Mouse (Mus musculus) spleen, adult 2 months (tissue): ENCODE results near the gene Grasp. TPM values are rescaled to one million over a fixed set of nuclear protein-coding genes. Genes with fewer than 3 reads are reported as not detected.

Experiments
- DNase-seq, 2 experiments: peaks; one replicate each; pipeline versions ENCODE4 v3.0.0 to v3.0.0-alpha.2; 2012 to 2021; ENCODE audit warnings: low spot score in 2 of 2, low read depth in 1 of 2
- H3K27ac ChIP-seq: fragments of 200-500 bp; 2 replicates; pipeline ENCODE4 v1.5.1; 2012; ENCODE audit warnings: low read length, inconsistent platforms; ENCODE audit not compliant: insufficient read depth
- H3K27me3 ChIP-seq: fragments of 200-500 bp; 2 replicates; pipeline ENCODE4 v1.6.1; 2012; ENCODE audit warnings: mild to moderate bottlenecking, moderate library complexity, low read length, inconsistent platforms; ENCODE audit not compliant: control insufficient read depth, insufficient read depth
- H3K36me3 ChIP-seq: fragments of 200-500 bp; 2 replicates; pipeline ENCODE4 v1.6.1; 2012; ENCODE audit warnings: mild to moderate bottlenecking, low read length, inconsistent platforms; ENCODE audit not compliant: control insufficient read depth, insufficient read depth
- H3K4me1 ChIP-seq: fragments of 200-500 bp; 2 replicates; pipeline ENCODE4 v1.6.1; 2011; ENCODE audit warnings: inconsistent platforms; ENCODE audit not compliant: control insufficient read depth, insufficient read depth, insufficient read length
- H3K4me3 ChIP-seq: fragments of 200-500 bp; 2 replicates; pipeline ENCODE4 v1.5.1; 2011; ENCODE audit warnings: mild to moderate bottlenecking, inconsistent platforms; ENCODE audit not compliant: insufficient read depth, insufficient read length; ENCODE audit errors: extremely low read depth
- CTCF ChIP-seq: fragments of 200-500 bp; IDR thresholded peaks from 2 replicates; pipeline ENCODE4 v1.5.1; 2011; ENCODE audit warnings: mild to moderate bottlenecking, inconsistent platforms; ENCODE audit not compliant: insufficient read depth, insufficient read length, insufficient replicate concordance; ENCODE audit errors: extremely low read depth
- POLR2A ChIP-seq: fragments of 200-500 bp; IDR thresholded peaks from 2 replicates; pipeline ENCODE4 v1.6.1; 2011; ENCODE audit warnings: low read depth, low read length, inconsistent platforms
- WGBS: fragments of 180-500 bp; shearing (Covaris S2); methylation state at CpG from one replicate; pipeline ENCODE4 v1.1.7; 2018; 5-methylcytosine and 5-hydroxymethylcytosine counted together
- polyA plus RNA-seq: library from polyadenylated mRNA; depleted of rRNA; stranded (reverse); fragments of >200 nt; gene quantifications from 2 replicates; pipeline ENCODE4 v1.2.3, GENCODE M21; 2012

Gene Grasp
- polyA plus RNA-seq, 1 experiment = 5.6 TPM

DNA sequence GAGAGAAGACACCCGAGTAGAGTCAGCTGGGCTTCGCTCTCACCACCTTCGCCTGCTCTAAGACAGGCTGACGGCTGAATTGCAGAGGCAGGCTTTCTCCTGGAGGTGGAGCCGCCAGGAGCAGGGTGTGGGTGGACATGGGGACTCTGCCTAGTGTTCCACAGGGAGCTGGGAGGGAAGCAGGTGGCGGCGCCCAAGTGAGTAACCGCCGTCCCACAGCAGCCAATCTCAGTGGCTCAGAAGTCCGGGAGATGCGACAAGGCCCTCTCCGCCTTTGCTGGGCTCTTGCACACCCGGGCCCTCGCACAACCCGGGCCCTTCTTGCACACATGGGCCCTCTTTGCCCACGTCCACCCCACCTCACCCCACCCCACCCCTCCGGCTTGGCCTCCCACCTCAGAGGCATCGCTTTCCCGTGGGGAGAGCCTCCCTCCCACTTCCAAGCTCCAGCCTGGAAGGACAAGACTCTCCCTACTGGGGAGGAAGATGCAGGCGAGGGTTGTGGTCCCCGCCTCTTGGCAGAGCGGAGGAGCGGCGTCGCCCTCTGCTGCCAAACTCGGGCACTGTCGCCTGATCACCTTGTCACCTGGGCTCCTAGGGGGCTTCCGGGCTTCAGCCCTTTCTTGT lies 15.0 kb downstream of the Grasp start:
- 18% methylated on average over 28 of the region's 28 CpGs for WGBS
- H3K27me3 ChIP-seq = no peaks in the 10 kb centered on the region
- TF ChIP-seq POLR2A = no peak
- peak; percentile 73; the same call in 1 of the 2 replicates for TF ChIP-seq CTCF
- no peak overlapping the region for H3K27ac ChIP-seq
- H3K4me1 ChIP-seq = peaks cover under 1% of the 10 kb centered on the region; the same call in 1 of the 2 replicates
- H3K4me3 ChIP-seq = no peak overlapping the region
- peak in 1 of 2 experiments; percentile 53 for DNase-seq
- H3K36me3 ChIP-seq = no peaks in the 10 kb centered on the region

DNA sequence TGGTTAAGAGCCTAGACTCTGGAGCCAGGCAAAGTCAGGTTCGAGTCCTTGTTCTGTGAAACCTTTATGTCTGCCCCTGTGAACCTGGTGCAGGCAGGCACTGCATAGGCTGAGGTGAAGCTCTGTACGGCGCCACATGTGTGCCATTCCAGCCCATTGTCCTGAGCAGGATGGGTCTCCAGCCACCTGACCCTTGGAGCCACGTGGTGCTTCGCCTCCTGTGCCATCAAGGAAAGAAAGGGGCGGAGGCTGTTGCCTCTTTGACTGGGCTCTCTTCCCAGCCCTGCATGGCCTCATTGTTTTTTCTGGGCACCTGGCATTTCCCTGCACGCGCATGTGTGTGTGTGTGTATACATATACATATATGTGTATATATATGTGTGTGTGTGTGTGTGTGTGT lies 15.8 kb downstream of the Grasp start:
- Histone ChIP-seq H3K27me3 (no peaks in the 10 kb centered on the region), H3K4me1 (peaks cover 5% of the 10 kb centered on the region; the same call in 1 of the 2 replicates), H3K36me3 (no peaks in the 10 kb centered on the region), H3K4me3 (no peak overlapping the region), H3K27ac (no peak overlapping the region)
- TF ChIP-seq POLR2A = no peak
- TF ChIP-seq CTCF = no peak
- 90% methylated on average over 8 of the region's 8 CpGs for WGBS
- DNase-seq = no peak

DNA sequence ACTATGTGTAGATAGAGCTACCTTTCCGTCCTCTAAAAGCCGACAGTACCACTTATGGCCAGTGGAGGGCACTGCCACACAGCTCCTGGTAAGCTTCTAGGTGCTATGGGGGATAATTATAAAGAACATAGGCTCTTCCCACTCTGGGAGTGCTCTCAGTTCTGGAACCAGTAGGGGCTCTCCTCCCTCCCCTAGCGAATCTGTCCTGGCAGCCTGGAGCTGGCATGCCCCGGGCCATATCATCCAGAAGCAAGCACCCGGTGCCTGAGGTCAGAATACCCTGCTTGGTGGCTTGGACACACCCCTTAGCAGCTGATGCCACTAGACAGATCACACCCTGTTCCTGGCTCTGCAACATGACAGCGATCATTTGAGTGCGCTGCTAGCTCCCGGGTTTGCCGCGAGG lies 16.8 kb downstream of the Grasp start:
- Histone ChIP-seq H3K4me1 (peaks cover 5% of the 10 kb centered on the region; the same call in 1 of the 2 replicates), H3K36me3 (no peaks in the 10 kb centered on the region), H3K27me3 (no peaks in the 10 kb centered on the region), H3K27ac (no peak overlapping the region), H3K4me3 (no peak overlapping the region; the same call in 1 of the 2 replicates)
- peak; percentile 79 to 86 for DNase-seq
- peak; percentile 80; the same call in 1 of the 2 replicates for TF ChIP-seq CTCF
- no peak for TF ChIP-seq POLR2A
- WGBS = 2% methylated on average over 10 of the region's 10 CpGs

DNA sequence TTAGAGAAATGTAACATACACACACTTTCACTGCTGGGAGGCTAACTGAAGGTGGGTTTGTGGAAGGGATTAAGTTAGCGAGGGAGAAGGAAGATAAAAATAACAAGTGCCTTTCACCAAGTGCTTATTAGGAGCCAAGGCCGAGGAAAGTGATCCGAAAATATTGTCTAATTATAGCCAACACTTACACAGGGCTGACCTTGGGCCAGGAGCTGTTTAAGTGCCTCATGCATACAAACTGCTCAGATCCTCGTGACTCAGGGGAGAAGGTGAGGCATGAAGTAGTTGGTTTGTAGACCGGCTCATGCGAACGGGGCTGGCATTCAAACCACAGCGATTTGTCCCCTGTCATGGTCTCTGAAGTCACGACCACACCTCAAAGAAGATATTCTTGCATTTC lies 17.2 kb downstream of the Grasp start:
- Histone ChIP-seq H3K4me3 (no peak overlapping the region), H3K4me1 (peaks cover 5% of the 10 kb centered on the region; the same call in 1 of the 2 replicates), H3K27ac (no peak overlapping the region), H3K36me3 (no peaks in the 10 kb centered on the region), H3K27me3 (no peaks in the 10 kb centered on the region)
- DNase-seq = no peak
- TF ChIP-seq CTCF = no peak
- TF ChIP-seq POLR2A = no peak
- 28% methylated on average over 9 of the region's 9 CpGs for WGBS

DNA sequence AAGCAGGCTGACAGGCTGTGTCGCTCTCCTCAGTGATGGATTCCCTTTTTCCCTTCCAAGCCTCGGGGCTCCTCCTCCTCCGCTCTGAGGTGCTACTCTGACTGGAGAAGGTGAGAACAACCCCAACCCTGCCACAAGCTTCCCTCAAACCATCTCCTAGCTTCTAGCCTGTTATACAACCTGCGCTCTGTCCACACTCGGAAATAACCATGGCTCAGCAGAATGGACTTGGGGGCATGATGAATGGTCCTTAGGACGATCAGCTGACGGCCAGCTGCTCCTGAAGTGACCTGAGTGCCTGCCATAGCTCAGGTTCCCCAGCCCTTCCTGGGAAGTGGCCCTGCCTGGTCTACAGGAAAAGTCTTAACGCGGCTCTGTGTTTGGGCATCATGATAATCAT lies 17.9 kb downstream of the Grasp start:
- no peak for DNase-seq
- H3K27me3 ChIP-seq = no peaks in the 10 kb centered on the region
- peaks cover 6% of the 10 kb centered on the region; the same call in 1 of the 2 replicates for H3K4me1 ChIP-seq
- TF ChIP-seq CTCF (no peak), POLR2A (no peak)
- H3K36me3 ChIP-seq = no peaks in the 10 kb centered on the region
- 86% methylated on average over 9 of the region's 9 CpGs for WGBS
- no peak overlapping the region for H3K4me3 ChIP-seq
- no peak overlapping the region for H3K27ac ChIP-seq

DNA sequence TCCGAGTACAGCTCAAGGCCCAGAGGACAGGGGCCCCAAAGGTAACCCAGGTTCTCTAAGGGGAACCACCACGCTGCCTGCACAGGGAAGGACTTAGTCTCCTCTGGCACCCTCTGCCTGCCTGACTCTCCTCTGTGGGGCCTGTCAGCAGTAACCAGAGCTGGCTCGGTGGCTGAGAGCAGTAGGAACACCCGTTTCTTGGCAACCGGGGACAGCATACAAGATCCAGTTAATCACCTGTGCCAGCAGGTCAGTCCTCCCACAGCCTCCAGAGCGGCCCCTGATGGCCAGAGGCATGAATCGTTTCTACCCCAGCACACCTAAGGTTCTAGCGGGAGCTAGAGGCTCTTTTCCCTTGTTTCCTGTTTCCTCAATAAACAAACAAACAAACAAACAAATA lies 18.7 kb downstream of the Grasp start:
- no peak for DNase-seq
- WGBS = 50% methylated on average over 8 of the region's 8 CpGs
- Histone ChIP-seq H3K27ac (no peak overlapping the region), H3K4me3 (no peak overlapping the region), H3K36me3 (no peaks in the 10 kb centered on the region), H3K4me1 (peaks cover 12% of the 10 kb centered on the region; the same call in 1 of the 2 replicates), H3K27me3 (no peaks in the 10 kb centered on the region)
- no peak for TF ChIP-seq CTCF
- no peak for TF ChIP-seq POLR2A

DNA sequence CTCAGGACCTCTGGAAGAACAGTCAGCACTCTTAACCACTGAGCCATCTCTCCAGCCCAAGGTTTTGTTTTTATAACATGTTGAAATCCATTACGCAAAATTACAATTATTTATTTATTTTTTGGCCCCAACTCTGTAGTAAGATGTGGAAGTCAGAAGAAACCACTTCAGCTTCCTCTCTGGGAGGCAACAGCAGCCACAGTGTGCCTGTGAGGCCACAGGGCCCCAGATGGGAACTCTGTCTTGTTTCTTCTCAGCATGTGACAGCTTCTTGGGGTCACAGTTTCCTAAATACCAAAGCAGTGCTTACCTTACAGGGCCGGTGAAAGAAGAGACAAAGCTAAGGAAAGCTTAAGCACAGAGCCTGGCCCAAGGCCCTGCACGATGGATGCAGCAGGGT lies 20.0 kb downstream of the Grasp start:
- no peak overlapping the region for H3K4me3 ChIP-seq
- H3K27ac ChIP-seq = peak overlapping the region; percentile 74
- WGBS = 28% methylated on average over 3 of the region's 3 CpGs
- H3K36me3 ChIP-seq = no peaks in the 10 kb centered on the region
- TF ChIP-seq CTCF (no peak), POLR2A (no peak)
- no peak for DNase-seq
- H3K27me3 ChIP-seq = no peaks in the 10 kb centered on the region
- peaks cover 17% of the 10 kb centered on the region; the same call in 1 of the 2 replicates for H3K4me1 ChIP-seq
